Mouse (Mus musculus) layer of hippocampus, postnatal 10 days (tissue): ENCODE measurements around the gene Rpia. TPM values are rescaled to one million over a fixed set of nuclear protein-coding genes. Genes with fewer than 3 reads are reported as not detected.
A peak's percentile ranks its signal among the peaks of the same experiment; 100 is the strongest.
"Not testable (repeated sequence)": the region's sequence is repeated elsewhere in the genome, so short reads cannot be mapped to it uniquely, and the experiment has no call there.

Experiments used
- DNase-seq, 2 experiments: peaks; one replicate each; pipeline ENCODE4 v3.0.0; 2021; ENCODE audit warnings: low spot score in 2 of 2
- long read RNA-seq: library from polyadenylated mRNA; stranded (forward); transcript quantifications from one replicate; pipeline ENCODE4 v2.0.0, GENCODE M21; 2023
- total RNA-seq, 2 experiments: library from RNA; stranded (reverse); gene quantifications; 2 replicates each; pipeline ENCODE4 v1.2.3; 2021

Gene Rpia
- total RNA-seq = 10 to 100 TPM; 11.9 to 15.7 TPM
- long read RNA-seq, partial matches to known transcripts = 3 of 4 reads
- long read RNA-seq, other reads (novel, unspliced or antisense) = 0 of 4 reads

GRCm38 (mm10) chr6:70791824-70792535, at the start of gene Rpia:
TSS of gene Rpia (minus strand) at chr6:70792232.
- DNase-seq = peak; percentile 97 to 98

GRCm38 (mm10) chr6:70840281-70840680, 48.2 kb upstream of the Rpia start:
- no peak for DNase-seq

- no peak for DNase-seq
These were observed 46.5 kb upstream of the Rpia start for GRCm38 (mm10) chr6:70838532-70838931.

- DNase-seq = no peak
These were observed 45.3 kb upstream of the Rpia start for GRCm38 (mm10) chr6:70837297-70837696.

GRCm38 (mm10) chr6:70831179-70831839, 39.3 kb upstream of the Rpia start:
- no peak for DNase-seq

GRCm38 (mm10) chr6:70830552-70830951, 38.5 kb upstream of the Rpia start:
- no peak for DNase-seq

- no peak for DNase-seq
These were observed 37.4 kb upstream of the Rpia start for GRCm38 (mm10) chr6:70829451-70829850.

- DNase-seq = no peak
These were observed 32.9 kb upstream of the Rpia start for GRCm38 (mm10) chr6:70824987-70825337.

GRCm38 (mm10) chr6:70824085-70824986, 32.3 kb upstream of the Rpia start:
- DNase-seq = peak; percentile 40 to 58

GRCm38 (mm10) chr6:70823277-70823676, 31.2 kb upstream of the Rpia start:
- DNase-seq = not testable (repeated sequence)

GRCm38 (mm10) chr6:70822386-70822910, 30.4 kb upstream of the Rpia start:
- DNase-seq = no peak

GRCm38 (mm10) chr6:70821566-70821965, 29.5 kb upstream of the Rpia start:
- no peak for DNase-seq

GRCm38 (mm10) chr6:70815471-70815870, 23.4 kb upstream of the Rpia start:
- no peak for DNase-seq

- DNase-seq = no peak
These were observed 22.6 kb upstream of the Rpia start for GRCm38 (mm10) chr6:70814629-70814950.

GRCm38 (mm10) chr6:70813921-70814628, 22.0 kb upstream of the Rpia start:
- DNase-seq = no peak

- DNase-seq = no peak
These were observed 20.5 kb upstream of the Rpia start for GRCm38 (mm10) chr6:70812526-70812895.

GRCm38 (mm10) chr6:70811557-70812525, 19.8 kb upstream of the Rpia start:
- DNase-seq = peak; percentile 86 to 88

GRCm38 (mm10) chr6:70810524-70810923, 18.5 kb upstream of the Rpia start:
- no peak for DNase-seq

- DNase-seq = no peak
These were observed 14.5 kb upstream of the Rpia start for GRCm38 (mm10) chr6:70806514-70806912.
